Mouse (Mus musculus) frontal cortex, postnatal 36 days (tissue): ENCODE measurements around the gene Rnf220.
A peak's percentile ranks its signal among the peaks of the same experiment; 100 is the strongest.

Experiments used
- DNase-seq, 2 experiments: peaks; one replicate each; pipeline ENCODE4 v3.0.0; 2022; ENCODE audit warnings: low spot score in 2 of 2

The Rnf220 gene

GRCm38 (mm10) chr4:117379803-117380557, 116.9 kb downstream of the Rnf220 start:
- DNase-seq: no peak

GRCm38 (mm10) chr4:117374078-117374540, 122.7 kb downstream of the Rnf220 start:
- no peak for DNase-seq

- DNase-seq: no peak
These were observed 123.4 kb downstream of the Rnf220 start for GRCm38 (mm10) chr4:117373324-117374077.

- no peak for DNase-seq
These were observed 125.0 kb downstream of the Rnf220 start for GRCm38 (mm10) chr4:117371896-117372295.

GRCm38 (mm10) chr4:117370354-117370753, 126.5 kb downstream of the Rnf220 start:
- DNase-seq: no peak

GRCm38 (mm10) chr4:117369571-117369970, 127.3 kb downstream of the Rnf220 start:
- DNase-seq: no peak

GRCm38 (mm10) chr4:117367365-117367764, 129.5 kb downstream of the Rnf220 start:
- no peak for DNase-seq

- DNase-seq: no peak
These were observed 134.8 kb downstream of the Rnf220 start for GRCm38 (mm10) chr4:117362085-117362484.

GRCm38 (mm10) chr4:117361558-117361873, 135.3 kb downstream of the Rnf220 start:
- DNase-seq: no peak

GRCm38 (mm10) chr4:117360713-117361557, 135.9 kb downstream of the Rnf220 start:
- no peak for DNase-seq

- DNase-seq: no peak
These were observed 137.0 kb downstream of the Rnf220 start for GRCm38 (mm10) chr4:117359803-117360382.

GRCm38 (mm10) chr4:117357917-117358316, 138.9 kb downstream of the Rnf220 start:
- no peak for DNase-seq

- DNase-seq: no peak
These were observed 139.7 kb downstream of the Rnf220 start for GRCm38 (mm10) chr4:117357104-117357503.

- no peak for DNase-seq
These were observed 140.6 kb downstream of the Rnf220 start for GRCm38 (mm10) chr4:117356223-117356622.

- DNase-seq: no peak
These were observed 142.2 kb downstream of the Rnf220 start for GRCm38 (mm10) chr4:117354651-117355050.

GRCm38 (mm10) chr4:117352957-117353356, 143.9 kb downstream of the Rnf220 start:
- no peak for DNase-seq

GRCm38 (mm10) chr4:117352071-117352470, 144.8 kb downstream of the Rnf220 start:
- DNase-seq: no peak

GRCm38 (mm10) chr4:117350139-117350693, 146.6 kb downstream of the Rnf220 start:
- no peak for DNase-seq

- no peak for DNase-seq
These were observed 147.5 kb downstream of the Rnf220 start for GRCm38 (mm10) chr4:117349327-117349726.

- peak in 1 of 2 experiments; percentile 43 for DNase-seq
These were observed 150.8 kb downstream of the Rnf220 start for GRCm38 (mm10) chr4:117346025-117346424.

- DNase-seq: no peak
These were observed 153.5 kb downstream of the Rnf220 start for GRCm38 (mm10) chr4:117343385-117343784.
